Mouse (Mus musculus) kidney, adult 18-20 months (tissue): ENCODE measurements around the gene Fhod1.

Source experiments
- DNase-seq: peaks from one replicate; pipeline ENCODE4 v3.0.0; 2021

The Fhod1 gene

DNA sequence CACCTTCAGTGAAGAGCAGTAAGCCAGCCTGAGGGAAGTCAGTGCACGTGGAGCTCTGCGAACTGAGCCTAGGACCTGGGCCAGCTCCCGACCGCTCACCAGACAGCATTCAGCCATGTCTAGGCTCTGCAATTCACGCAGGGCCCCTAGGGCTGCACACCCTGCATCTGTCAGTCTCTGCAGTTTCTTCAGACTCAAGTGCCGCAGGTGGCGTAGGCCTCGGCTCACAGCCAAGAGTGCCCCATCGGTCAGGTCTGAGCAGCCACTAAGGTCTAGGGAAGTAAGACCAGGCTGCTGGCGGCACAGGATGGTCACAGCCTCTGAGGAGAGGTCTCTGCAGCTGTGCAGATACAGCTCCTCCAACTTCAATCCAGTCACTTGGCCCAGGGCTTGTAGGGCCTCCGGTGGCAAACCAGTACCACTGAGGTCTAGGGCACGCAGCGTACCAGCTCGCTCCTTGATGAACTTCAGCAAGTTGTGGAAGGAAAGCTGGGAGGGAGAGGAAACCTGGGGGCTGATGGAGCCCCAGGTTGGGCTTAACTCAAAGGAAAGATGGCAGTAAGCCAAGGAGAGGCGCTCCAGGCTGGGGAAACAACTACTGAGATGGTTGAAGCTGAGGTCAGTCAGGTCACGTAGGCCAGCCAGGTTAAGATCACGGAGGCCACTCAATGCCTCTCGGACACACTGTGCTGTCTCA lies 32.5 kb downstream of the Fhod1 start:
- DNase-seq: no peak

DNA sequence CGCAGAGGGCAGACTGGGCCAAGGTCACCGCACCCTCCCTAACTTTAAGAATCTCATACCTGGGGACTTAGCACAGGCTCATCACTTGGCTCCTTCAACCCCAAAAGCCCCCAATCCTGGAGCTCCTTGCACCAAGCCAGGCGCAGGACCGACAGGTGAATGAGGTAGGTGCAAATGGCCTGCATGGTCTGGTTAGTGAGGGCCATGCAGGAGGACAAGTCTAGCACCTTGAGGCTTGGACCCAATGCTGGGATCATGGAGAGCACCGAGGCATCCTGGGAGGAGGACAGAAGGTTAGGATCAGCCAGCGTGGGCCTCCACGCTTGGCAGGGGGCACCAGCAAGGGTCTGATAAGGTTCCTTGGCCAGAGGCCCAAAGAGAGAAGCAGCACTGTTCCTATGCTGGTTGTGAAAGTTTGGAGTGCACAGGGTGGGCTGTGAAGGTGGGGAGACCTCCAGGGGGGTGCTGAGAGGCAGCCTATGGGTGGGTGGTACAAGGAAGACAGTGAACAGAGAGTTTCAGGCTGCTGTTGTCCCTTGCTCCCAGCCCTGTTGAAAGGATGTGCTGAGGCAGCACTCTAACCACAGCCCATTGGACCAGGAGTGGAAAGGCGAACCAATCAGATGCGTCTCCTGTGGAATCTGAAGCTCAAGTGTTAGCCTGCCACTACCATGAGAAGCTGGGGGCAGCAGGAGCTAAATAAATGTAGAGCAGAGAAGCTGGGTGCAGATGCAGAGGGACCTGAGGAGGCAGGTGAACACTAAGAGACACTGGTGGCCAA lies 33.9 kb downstream of the Fhod1 start:
- no peak for DNase-seq

DNA sequence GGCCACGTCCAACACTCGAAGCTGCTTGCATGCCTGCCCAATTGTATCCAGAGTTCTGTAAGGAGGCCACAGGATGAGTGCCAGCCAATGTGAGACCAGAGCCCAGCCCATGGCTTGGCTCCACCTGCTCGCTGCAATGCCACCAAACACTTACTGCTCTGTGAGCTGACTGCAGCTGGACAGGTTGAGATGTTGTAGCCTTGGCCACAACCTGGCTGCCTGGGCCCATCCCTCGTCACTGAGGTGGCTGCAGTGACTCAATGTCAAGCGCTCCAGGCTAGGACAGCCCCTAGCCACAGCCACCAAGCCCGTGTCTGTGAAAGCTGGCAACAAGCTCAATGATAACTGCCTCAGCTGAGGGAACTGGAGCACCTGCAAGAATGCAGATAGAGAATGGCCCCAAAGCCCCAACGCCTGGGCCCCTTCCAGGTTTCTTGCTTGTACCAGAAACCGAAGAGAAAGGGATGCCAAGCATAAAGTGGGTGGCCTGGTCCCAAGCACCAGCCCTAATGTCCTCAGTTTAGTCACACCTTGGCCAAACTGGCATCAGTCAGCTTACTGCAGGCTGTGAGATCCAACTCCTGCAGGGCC lies 34.8 kb downstream of the Fhod1 start:
- no peak for DNase-seq

DNA sequence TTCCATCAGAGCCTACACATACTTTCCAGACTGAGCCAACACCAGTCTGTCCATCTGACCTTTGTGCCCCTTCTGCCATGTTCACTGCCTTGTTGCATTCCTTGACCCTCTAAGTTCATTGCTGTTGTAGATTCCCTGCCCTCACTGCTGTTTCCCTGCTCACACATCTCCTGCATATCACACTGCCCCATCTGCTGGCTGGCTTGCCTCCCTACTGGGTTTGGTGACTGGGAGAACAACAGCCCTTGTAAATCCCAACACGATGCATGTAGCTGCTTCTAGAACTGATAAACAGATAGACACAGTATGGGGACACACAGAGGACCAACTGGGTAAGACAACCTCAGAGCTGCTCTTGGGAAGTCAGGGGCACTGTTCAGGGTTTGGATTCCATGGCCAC lies 36.0 kb downstream of the Fhod1 start:
- DNase-seq: no peak

DNA sequence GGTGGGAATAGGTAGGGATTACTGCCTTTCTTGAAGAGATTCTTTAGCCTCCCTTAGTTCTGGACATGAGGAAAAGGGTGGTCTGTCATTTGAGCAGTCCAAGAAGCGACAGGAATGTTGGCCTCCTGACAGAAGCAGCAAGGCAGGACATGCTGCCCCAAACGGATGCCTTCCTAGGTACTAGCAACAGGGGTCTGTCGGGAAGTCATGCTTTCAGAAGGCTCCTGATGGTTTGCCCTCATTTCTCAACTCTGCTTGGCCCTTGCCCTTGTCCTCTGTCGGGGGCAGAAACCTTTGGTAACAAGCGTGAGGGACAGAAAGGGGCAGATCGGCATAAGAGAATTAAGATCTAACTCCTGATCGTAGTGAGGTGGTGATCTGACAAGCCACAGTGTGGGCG lies 37.6 kb downstream of the Fhod1 start:
- DNase-seq: no peak

DNA sequence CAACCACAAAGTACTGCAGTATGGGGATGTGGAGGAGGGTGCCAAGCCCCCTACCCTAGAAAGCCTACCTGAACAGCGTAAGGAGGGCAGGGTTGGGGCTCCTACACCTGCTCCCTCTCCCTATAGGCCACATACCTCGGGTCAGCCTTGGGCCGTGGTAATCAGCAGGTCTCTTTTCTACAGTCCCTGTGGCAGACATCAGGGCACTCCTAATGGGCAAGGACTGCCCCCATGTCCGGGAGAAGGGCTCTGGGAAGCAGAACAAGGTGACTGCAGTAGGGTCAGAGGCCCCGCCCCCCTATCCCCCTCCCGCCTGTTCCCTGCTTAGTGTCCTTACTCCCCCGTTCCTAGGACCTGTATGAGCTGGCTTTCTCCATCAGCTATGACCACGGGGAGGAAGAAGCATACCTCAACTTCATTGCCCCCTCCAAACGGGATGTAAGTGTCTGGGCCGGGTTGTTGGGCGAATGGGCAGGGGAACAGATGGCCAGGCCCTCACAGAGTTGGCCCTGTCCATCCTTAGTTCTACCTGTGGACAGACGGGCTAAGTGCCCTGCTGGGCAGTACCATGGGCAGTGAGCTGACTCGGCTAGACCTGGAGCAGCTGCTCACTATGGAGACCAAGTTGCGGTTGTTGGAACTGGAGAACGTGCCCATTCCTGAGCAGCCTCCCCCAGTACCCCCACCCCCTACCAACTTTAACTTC lies 38.5 kb downstream of the Fhod1 start:
- no peak for DNase-seq

DNA sequence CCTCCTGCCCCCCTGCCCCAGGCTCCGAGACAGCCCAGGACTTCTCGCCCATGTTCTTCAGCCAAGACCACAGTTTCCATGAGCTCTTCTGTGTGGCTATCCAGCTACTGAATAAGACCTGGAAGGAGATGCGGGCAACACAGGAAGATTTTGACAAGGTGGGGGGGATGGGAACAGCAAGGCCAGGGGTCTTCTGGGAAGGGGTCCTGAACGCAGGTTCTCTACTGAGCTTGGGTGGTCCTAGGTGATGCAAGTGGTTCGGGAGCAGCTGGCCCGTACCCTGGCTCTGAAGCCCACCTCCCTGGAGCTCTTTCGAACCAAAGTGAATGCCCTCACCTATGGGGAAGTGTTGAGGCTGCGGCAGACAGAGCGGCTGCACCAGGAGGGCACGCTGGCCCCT lies 39.3 kb downstream of the Fhod1 start:
- DNase-seq: no peak

DNA sequence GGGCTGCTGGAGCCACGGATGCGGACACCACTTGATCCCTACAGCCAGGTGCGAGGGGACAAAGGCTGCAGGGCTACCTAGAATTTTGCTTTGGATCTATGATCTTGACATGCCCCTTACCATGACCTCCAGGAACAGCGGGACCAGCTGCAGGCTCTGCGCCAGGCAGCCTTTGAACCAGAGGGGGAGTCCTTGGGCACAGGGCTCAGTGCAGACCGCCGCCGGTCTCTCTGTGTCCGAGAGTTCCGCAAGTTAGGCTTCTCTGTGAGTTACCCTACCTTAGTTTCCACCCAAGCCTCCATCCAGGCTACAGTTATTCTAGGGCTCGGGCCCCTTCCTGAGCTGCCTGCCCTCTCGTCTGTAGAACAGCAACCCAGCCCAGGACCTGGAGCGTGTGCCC lies 40.1 kb downstream of the Fhod1 start:
- no peak for DNase-seq

DNA sequence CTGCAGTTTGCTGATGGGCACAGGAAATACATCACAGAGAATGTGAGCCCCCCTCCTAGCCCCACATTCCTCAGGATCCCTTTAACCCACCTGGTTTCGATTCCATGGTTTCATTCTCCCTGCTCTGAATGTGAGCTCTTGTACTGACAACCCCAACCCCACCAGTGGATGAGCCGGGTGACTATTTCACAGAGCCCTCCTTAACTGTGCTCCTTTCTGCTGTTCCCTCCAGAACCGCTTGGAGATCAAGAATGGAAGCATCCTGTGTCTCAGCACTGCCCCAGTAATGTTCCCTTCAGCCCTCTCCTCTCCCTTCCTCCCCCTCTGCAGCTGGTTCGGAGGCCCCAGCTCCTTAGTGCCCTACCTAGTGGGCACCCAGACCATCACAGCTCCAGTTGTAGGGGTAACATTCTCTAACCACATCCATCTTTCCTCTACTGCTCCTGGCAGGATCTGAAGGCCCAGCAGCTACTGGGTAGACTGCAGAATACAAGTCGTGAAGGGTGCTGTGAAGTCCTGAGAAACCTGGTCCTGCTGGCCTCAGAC lies 41.5 kb downstream of the Fhod1 start:
- no peak for DNase-seq

DNA sequence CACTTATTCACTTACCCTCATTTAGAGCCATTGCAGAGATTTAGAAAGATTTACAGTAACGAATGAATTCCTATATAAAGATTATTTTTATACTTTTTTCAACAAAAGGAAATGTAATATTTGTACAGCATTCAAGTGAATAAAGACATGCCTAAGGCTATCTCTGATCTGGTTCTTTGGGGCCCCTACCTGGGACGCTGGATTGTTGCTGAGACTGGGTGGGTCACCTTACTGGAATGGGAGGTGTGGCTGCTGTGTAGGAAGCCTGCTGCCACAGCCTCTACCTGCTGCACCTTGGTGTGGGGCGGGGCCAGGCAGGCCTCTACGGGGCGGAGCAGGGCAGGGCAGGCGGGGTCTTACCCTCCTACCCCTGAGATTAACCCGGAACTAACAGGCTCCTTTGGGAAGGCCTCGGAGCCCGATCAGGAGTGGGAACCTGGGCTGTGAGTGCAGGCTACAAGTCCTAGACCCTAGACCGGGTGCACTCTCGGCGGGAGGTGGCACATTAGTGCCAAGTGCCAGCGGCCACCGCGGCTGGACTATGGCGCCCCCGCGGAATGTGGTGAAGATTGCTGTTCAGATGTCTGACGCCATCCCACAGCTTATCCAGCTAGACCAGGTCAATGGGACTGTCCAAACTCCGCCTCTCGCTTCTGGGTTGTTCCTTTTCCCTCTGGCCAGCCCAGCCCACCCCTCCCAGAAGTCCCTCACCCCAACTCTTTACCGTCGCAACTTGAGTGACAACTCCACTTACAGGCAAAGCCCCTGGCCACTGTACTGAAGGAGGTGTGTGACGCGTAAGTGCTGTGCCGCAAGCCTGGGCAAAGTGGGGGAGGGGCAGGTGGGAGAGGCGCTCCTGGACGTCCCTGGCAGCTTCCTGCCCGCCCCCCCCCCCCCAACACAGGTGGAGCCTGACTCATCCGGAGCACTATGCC lies 42.3 kb downstream of the Fhod1 start, which contains the start of gene Elmo3:
Gene Elmo3 (plus strand): TSS at position 391 of the 935 bp plus-strand sequence.
- DNase-seq: peak; percentile 90

DNA sequence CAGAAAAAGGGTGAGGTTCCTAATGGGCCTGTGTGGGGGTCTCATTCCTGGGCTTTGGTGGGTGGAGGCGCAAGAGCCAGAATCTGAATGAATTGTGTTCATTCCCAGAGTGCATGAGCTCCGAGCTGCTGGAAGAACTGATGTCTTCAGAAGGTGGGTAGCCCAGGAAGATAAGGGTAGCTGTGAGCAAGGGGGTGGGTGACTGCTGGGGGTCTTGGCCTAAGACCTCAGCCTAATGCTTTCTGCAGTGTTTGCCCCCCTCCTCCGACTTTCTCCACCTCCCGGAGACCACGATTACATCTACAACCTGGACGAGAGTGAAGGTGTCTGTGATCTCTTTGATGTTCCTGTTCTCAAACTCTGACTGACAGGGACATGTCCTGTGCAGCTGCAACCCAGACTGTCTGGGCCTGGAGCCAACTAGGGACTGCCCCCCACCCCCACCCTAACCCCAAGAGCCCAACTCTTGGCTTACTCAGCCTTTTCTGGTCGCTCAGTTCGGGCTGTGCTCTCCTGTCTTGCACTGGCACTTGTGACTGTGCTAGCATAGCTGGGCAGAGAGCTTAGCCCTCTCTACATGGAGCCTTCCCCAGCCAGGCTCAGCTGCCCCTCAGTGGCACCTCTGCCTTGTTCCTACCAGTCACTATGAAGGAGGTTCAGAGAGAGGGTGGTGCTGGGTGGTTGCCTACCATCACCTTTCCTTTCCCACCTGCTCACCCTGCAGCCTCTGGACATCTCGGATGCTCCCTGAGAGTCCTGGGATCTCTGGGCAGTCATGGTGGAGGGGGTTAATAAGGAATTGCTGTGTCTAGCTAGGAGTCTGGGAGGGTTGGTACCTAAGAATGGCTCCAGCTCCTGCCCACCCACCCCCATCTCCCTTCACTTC lies 43.2 kb downstream of the Fhod1 start:
- no peak for DNase-seq

DNA sequence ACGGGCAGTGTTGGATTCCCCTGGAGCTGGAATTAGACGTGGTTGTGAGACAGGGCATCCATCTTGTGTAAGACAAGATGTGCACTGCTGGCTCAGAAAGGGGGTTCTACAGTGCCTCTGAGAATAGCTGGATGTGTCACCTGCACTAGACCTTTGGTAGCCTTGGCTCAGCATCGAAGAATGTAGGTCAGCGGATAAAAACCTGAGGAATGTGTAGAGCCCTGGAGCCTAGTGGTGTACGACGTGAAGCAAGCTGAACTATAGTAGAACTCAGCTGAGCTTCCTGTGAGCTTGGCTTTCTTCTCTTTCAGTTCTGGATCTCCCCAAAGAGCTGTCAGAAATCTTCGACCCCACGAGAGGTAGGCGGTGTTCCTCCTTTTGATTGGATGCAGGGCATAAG lies 43.9 kb downstream of the Fhod1 start:
- no peak for DNase-seq

DNA sequence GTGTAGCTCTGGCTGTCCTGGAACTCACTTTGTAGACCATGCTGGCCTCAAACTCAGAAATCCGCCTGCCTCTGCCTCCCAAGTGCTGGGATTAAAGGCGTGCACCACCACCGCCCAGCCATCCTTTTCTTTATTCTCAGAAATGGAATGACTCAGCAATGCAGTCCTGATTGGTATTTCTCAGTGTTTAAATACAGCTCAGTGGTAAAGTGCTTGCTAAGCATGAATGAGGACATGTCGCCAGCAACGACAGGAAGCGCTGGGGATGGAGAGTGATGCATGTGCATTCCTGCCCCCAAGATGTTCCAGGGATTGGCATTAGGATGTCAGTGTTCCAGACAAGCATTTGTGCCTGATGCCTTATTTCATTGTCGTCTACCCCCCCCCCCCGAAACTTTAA lies 44.4 kb downstream of the Fhod1 start:
- no peak for DNase-seq

DNA sequence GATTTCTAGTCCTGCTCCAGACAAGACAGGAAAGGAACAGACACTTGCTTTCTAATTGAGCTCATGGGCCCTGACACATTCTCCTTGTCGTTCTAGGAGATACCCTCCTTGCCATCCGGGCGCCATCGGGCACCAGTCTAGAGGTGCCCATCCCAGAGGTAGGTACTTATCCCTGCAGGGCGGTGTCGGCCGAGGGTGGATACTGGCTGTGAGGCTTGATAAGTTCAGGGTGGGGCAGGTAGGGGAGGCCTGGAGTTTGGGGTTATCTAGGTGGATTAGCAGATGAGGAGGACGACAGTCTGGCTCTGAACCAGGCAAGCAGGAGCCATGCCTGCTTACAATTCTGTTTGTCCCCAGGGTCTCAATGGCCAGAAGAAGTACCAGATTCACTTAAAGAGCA lies 47.8 kb downstream of the Fhod1 start:
- DNase-seq: no peak

DNA sequence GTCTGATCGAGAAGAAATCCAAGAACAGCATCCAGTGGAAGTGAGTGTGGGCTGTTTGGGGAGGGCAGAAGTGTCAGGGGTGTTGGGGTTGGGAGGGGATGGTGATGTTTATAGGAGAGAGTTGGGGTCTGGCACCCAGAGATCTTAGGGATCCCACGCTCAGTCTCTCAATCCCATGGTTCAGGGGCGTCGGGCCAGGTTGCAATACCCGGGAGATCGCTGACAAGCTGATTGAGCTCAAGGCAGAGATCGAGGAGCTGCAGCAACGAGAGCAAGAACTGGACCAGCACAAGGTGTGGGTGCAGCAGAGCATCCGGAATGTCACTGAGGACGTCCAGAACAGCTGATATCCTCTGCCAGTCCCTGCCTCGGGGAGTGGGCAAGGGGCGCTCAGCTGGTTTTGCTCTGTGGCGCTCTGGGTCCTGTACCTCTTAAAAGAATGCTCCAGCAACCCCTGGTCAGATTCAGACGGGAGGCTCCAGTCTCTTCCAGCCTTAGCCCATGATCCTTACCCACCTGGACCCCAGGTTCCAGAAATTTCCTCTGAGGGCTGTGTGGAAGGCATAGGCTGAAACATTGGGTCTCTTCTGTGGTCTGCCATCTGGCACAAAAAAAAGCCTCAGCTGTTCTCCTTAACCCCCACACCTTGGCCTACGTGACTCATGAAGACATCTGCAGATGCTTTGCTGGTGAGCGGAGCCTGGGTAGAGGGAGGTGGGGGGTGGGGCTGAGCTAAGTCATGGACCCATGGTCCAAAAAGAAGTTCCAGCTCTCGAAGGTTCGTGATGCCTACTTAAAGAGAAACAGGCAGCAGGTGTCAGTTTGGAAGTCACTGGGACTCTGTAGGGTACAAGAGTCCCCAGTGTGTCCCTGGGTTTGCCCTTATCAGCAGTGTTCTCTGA lies 49.2 kb downstream of the Fhod1 start:
- no peak for DNase-seq

DNA sequence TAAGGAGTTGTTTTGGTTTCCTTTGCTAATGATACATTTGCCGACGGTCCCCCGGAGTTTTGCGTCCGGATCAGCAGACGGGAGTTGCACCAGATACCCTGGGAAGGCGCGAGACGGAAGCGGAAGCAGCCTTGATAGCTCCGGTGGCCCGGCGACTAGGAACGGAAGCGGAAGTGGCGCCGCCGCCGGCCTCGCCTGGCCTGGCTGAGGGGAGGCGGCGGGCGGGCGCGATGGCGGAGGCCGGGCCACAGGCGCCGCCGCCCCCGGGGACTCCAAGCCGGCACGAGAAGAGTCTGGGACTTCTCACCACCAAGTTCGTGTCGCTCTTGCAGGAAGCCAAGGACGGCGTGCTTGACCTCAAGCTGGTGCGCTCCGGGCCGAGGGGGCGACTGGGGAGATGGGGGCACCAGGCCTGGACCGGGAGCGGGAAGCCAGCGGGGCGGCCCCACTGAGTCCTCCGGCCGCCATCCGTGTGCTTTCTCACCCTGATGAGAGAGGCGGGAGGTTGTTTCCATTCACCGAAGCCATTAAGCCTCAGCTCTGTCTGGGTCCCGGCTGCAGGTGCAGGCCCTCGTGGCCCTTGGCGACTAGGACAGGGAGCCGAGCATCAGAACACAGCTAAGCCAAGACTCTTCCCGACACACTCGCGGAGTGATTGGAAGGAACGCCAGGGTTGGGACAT lies 50.1 kb downstream of the Fhod1 start, which contains the start of gene E2f4:
Gene E2f4 (plus strand): TSS at position 153 of the 682 bp plus-strand sequence.
- DNase-seq: peak; percentile 93

DNA sequence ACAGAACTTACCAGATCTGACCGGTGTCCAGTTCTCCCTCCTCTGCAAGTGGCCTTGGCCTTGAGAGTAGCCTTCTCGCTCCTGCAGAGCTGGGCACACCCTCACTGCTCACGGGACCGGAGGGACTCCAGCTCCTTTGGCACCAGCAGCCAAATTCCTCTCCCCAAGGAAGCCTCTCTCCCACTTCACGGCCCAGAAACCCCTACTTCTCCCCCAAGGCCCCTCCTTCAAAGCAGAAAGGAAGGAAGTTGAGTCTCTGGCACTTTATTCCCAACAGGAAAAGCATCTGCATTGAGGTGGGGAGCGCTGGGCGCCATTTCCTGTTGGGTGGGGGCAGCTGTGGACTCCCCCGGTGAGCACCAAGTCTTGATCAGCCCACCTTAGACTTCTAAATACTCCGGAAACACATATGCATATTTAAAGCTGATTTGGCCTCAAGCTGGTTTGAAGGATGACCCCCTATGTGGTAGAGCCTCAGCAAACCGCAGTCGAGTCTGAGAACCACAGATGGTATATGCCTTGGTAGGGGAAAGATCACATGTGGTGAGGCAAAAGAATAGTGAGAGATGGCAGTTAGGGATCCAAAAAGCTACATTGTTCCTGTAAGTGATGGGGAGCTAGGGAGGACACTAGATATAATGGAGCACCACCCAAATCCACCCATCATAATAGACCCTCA lies 51.7 kb downstream of the Fhod1 start, which contains the start of gene Exoc3l:
Gene Exoc3l (minus strand): TSS at position 207 of the 679 bp plus-strand sequence.
- peak; percentile 26 for DNase-seq

DNA sequence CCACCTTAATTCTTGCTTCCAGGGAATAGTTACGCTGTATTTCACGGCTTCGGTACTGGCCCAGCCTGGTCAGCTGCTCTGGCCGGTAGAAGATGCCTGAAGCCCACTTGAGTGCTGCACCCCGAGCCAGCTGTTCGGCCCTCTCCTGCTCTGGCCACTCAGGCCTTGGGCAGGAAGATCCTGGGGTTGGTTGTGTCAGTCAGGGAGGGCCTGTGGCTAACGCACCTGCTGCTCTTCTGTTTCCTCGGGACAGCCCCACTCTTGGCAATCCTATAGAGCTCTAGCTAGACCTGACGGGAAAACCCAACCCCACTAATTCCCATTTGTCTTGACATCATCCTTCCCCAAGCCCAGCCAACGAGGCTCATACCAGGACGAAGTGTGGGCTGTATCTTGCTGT lies 52.5 kb downstream of the Fhod1 start:
- DNase-seq: no peak
